In genomic region chr12:31222741-31223140, GRCm38 (mm10) we compare ENCODE assay signal across 22 mouse cellular contexts. TPM values are rescaled to one million over a fixed set of nuclear protein-coding genes. Genes with fewer than 3 reads are reported as not detected.
DNase-seq lines count a peak whose midpoint lies in the region.
"Had no signal": no experiment of that assay in that cellular context is flagged by ENCODE, and none has a peak within 500 bp of the region (broad histone marks: within the 10 kb centered on the region; RNA-seq: fewer than 3 reads in every experiment).

No protein-coding gene starts in this region.

- H3K36me3 ChIP-seq in heart, embryonic 10.5 days, result no peaks in the 10 kb centered on the region
- no peaks in the 10 kb centered on the region for H3K36me3 ChIP-seq in midbrain, embryonic 10.5 days
- H3K36me3 ChIP-seq: hindbrain, embryonic 12.5 days; neural tube, embryonic 13.5 days had no signal

- WGBS in heart, embryonic 10.5 days, result 32% methylated on average over 3 of the region's 3 CpGs
- 28% methylated on average over 3 of the region's 3 CpGs for WGBS in midbrain, embryonic 10.5 days

- peak; percentile 47 for DNase-seq in adrenal gland, adult 2 months
- DNase-seq in adrenal gland, postnatal 25 days, result no peak
- no peak for DNase-seq in heart, embryonic 10.5 days (ENCODE audit: low spot score)
- no peak for DNase-seq in heart, postnatal 4 days
- DNase-seq in lung, postnatal 25 days (ENCODE audit: low spot score), result peak; percentile 27
- no peak for DNase-seq in lung, postnatal 14 days
- DNase-seq in layer of hippocampus, adult 9-11 months, result no peak
- no peak for DNase-seq in midbrain, embryonic 10.5 days (ENCODE audit: low spot score)
- DNase-seq: cerebellum, postnatal 14 days; gastrocnemius, postnatal 10 days; heart, adult 2 months; liver; liver, postnatal 0 days; right cerebral cortex, postnatal 25 days had no signal

- no peak overlapping the region for H3K4me3 ChIP-seq in heart, embryonic 10.5 days
- H3K4me3 ChIP-seq in midbrain, embryonic 10.5 days, result no peak overlapping the region
- H3K4me3 ChIP-seq: heart, adult 2 months; hindbrain, embryonic 12.5 days; neural tube, embryonic 13.5 days had no signal

- peaks cover 22% of the 10 kb centered on the region for H3K4me1 ChIP-seq in heart, embryonic 10.5 days
- peaks cover 10% of the 10 kb centered on the region for H3K4me1 ChIP-seq in midbrain, embryonic 10.5 days
- H3K4me1 ChIP-seq: hindbrain, embryonic 12.5 days; neural tube, embryonic 13.5 days had no signal

- no peaks in the 10 kb centered on the region for H3K9me3 ChIP-seq in heart, embryonic 10.5 days
- H3K9me3 ChIP-seq in midbrain, embryonic 10.5 days (replicated peaks), result no peaks in the 10 kb centered on the region
- H3K9me3 ChIP-seq: hindbrain, embryonic 12.5 days; neural tube, embryonic 13.5 days had no signal

- no peaks in the 10 kb centered on the region for H3K27me3 ChIP-seq in heart, embryonic 10.5 days (ENCODE audit: insufficient read depth, poor library complexity, severe bottlenecking)
- no peaks in the 10 kb centered on the region for H3K27me3 ChIP-seq in midbrain, embryonic 10.5 days (ENCODE audit: low read depth, poor library complexity, severe bottlenecking)
- H3K27me3 ChIP-seq: hindbrain, embryonic 12.5 days; neural tube, embryonic 13.5 days had no signal

- H3K27ac ChIP-seq in heart, embryonic 10.5 days, result 0 out of 2 replicates have a peak overlapping the region, but pooled peaks have one; percentile 16
- no peak overlapping the region for H3K27ac ChIP-seq in midbrain, embryonic 10.5 days (replicated peaks)
- H3K27ac ChIP-seq: heart, adult 2 months; hindbrain, embryonic 12.5 days; neural tube, embryonic 13.5 days; stomach, postnatal 0 days had no signal

RNA-seq across cellular contexts. Expression of gene Gm6993, which starts 17.8 kb away (rescaled TPM):
- not detected for total RNA-seq in adrenal gland, adult 2 months (2021)
- not detected in 2 replicates for polyA plus RNA-seq in adrenal gland, adult 2 months (2012; rRNA removed)
- not detected in 2 replicates for total RNA-seq in adrenal gland, postnatal 25 days (2021)
- not detected in 2 replicates for polyA plus RNA-seq in heart, embryonic 10.5 days (2016; fragmentation: Nextera tagmentation; extraction: Ambion mirVana)
- not detected for total RNA-seq in heart, postnatal 4 days (2021)
- polyA plus RNA-seq in midbrain, embryonic 10.5 days (2016; fragmentation: Nextera tagmentation; extraction: Ambion mirVana), result not detected in 2 replicates
- total RNA-seq: gastrocnemius, postnatal 10 days; heart, adult 2 months; layer of hippocampus, adult 18-20 months; left cerebral cortex, postnatal 36 days; MEL had no signal
- polyA plus RNA-seq: heart, adult 2 months; heart, embryonic 16.5 days; hindbrain, embryonic 12.5 days; intestine, embryonic 14.5 days; liver, postnatal 0 days; neural tube, embryonic 13.5 days; stomach, postnatal 0 days had no signal

RNA-seq across cellular contexts. Expression of gene Lamb1, which starts 42.3 kb away (rescaled TPM):
- 100 to 1,000 TPM; 129 to 147 TPM for total RNA-seq in adrenal gland, adult 2 months (2021)
- polyA plus RNA-seq in adrenal gland, adult 2 months (2012; rRNA removed), result 33.2 and 35.8 TPM in 2 replicates
- 133 and 138 TPM in 2 replicates for total RNA-seq in adrenal gland, postnatal 25 days (2021)
- polyA plus RNA-seq in heart, embryonic 10.5 days (2016; fragmentation: Nextera tagmentation; extraction: Ambion mirVana), result 66.1 and 102 TPM in 2 replicates
- total RNA-seq in heart, postnatal 4 days (2021), result 100 to 1,000 TPM; 266 to 279 TPM
- polyA plus RNA-seq in midbrain, embryonic 10.5 days (2016; fragmentation: Nextera tagmentation; extraction: Ambion mirVana), result 17.8 and 20.8 TPM in 2 replicates
- total RNA-seq: MEL had no signal

Comparison
In these comparisons a context has a peak if more than half of its experiments do, and no peak if none do; other contexts are left out.
1. DNase-seq: peak in adrenal gland, adult 2 months (single experiment) and lung, postnatal 25 days (single experiment); none in adrenal gland, postnatal 25 days (single experiment), heart, embryonic 10.5 days (single experiment), heart, postnatal 4 days (single experiment), lung, postnatal 14 days (single experiment), layer of hippocampus, adult 9-11 months (single experiment) and midbrain, embryonic 10.5 days (single experiment).